Mouse (Mus musculus): ENCODE measurements around the gene Thap11. TPM values are rescaled to one million over a fixed set of nuclear protein-coding genes. Genes with fewer than 3 reads are reported as not detected.
A peak's percentile ranks its signal among the peaks of the same experiment; 100 is the strongest.
"Not testable (repeated sequence)": the region's sequence is repeated elsewhere in the genome, so short reads cannot be mapped to it uniquely, and the experiment has no call there.

The Thap11 gene
- total RNA-seq (2021), result 10 to 100 TPM; 32.1 to 34.2 TPM
- long read RNA-seq, transcript Thap11-201 (1 exons, 1,819 nt), result major isoform, 40 of 40 reads
- long read RNA-seq, partial matches to known transcripts, result 0 of 40 reads
- long read RNA-seq, other reads (novel, unspliced or antisense), result 0 of 40 reads

DNA sequence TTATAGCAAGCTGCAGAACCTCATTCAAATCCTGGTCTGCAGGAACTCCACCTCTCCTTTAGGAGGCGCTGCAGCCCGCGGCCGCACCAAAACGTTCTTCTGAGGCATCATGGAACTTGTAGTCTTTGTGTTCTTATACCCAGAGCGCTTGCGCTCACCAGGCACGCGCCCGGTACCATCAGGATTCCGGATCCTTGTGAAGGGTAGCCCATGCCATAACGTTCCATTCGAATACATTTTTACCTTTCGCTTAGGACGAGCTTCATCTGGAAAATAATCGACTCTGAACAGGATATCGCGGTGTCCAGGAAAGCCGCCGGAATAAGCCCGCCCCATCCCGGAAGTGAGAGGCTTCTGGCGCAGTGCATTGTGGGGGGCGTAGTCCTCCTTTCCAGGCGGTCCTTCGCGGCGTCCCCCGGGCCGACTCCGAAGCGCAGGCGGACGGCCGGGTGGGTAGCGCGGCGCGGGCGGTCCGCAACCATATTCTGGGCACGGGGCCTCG, at the start of gene Thap11:
Thap11 (plus strand) TSS at position 418 of the 502 bp plus-strand sequence.
- peak; percentile 91 to 93 for DNase-seq (ENCODE audit: low spot score in 2 of 2)

DNA sequence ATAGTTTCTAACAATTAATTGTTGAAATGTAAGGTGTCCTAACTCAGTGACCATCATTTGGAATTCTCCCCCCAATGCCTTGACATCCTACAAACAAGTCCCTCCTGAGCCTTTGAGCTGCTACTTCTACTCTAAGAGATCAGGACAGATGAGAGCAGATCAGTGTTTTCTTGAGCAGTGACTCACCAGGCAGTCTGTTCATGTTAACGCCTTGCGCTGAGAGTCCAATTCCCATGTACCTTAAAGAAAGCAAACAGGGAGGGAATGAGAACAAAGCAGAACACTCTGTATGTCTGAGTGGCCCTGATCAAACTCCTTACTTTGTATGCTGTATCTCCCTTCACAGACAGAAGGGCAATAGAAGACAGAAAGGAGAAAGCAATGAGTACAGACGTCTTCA, 49.6 kb upstream of the Thap11 start:
- no peak for DNase-seq (ENCODE audit: low spot score in 2 of 2)

DNA sequence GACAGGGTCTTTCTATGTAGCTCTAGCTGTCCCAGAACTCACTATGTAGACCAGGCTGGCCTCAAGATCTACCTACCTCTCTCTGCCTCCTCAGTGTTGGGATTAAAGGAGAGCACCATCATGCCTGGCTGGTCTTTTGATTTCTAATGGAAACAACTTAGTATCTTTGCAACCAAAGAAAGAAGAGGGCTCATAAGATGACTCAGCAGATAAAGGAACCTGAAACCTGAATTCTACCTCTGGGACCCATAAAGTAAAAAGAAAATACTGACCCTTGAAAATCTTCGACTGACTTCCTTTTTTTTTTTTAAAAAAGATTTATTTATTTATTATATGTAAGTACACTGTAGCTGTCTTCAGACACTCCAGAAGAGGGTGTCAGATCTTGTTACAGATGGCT, 49.0 kb upstream of the Thap11 start:
- DNase-seq (ENCODE audit: low spot score in 2 of 2), result no peak

DNA sequence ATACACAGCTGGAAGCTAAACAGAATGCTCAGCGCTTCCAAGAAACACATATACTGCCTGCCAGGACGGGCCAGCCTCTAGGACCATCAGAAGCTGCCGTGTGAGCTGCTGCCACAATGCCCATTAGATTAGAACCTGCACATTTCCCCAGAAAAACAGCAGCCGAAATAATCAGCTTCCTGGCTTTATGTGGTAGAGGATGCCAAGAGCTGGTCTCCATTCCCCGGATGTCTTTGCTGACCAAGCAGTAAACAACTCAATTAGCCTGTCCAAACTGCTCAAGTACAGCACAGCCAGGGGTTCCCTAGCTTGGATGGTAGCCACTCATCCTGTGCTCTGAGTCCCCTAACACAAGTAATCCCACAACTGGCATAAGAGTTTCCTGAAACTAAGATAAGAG, 47.2 kb upstream of the Thap11 start:
- DNase-seq (ENCODE audit: low spot score in 2 of 2), result no peak

DNA sequence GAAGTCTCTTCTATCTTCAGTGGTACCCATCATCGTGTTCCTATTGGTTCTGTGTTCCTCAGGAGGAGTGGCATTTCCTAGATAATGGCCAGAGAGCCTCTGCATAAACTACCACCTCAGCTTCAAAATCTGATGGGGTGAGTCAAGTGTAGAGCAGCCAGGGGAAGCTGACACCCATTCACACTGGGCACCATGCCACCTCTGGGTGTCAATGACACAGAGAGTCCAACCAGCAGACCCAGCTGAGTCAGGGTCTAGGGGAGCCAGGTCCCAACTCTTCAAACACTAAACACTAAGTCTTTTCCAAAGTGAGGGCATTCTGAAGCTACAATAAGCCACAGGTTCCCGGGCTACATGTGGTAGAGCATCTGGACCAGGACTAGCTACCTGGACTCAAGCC, 46.5 kb upstream of the Thap11 start:
- DNase-seq (ENCODE audit: low spot score in 2 of 2), result no peak

DNA sequence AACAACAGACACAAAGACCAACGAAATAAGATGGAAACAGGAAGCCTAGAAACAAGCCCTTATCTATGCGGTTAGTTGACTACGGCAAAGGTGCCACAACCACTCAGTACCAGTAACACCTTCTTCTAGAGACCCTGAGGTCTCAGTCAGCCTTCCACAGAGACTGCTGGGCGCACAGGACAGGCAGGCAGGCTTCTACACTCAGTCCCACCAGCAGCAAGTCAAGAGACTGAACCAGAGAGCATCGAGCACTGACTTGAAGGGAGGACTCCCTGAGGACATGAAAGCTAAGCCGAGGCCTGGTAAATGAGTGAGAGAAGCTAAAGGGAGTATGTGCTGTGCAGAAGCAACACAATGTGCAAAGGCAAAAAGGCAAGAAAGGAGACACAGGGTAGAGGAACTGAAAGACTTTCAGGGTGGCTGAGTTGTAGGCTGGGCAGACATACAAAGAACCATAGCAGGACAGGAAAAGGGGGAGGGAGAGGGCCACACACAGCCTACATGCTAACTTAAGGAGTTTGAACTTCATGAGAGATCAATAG, 44.6 kb upstream of the Thap11 start:
- DNase-seq (ENCODE audit: low spot score in 2 of 2), result no peak

DNA sequence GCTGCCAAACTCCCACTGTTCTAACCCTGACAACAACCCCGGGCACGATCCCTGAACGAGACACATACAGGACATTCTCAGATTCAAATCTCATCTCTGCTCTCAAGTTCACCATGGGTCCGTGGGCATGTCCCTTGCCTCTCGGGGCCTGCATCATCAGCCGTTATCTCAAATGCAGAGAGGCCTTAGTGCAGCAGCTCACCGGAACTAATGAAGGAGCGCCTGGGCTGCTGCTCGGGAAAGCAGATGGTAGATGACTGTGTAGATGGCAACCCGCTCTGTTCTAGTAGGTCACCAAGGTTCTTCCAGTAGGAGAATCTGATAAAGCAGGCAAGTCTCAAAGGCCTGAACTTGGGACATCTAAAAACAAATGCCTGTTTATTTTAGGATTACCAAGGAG, 43.9 kb upstream of the Thap11 start:
- no peak for DNase-seq (ENCODE audit: low spot score in 2 of 2)

DNA sequence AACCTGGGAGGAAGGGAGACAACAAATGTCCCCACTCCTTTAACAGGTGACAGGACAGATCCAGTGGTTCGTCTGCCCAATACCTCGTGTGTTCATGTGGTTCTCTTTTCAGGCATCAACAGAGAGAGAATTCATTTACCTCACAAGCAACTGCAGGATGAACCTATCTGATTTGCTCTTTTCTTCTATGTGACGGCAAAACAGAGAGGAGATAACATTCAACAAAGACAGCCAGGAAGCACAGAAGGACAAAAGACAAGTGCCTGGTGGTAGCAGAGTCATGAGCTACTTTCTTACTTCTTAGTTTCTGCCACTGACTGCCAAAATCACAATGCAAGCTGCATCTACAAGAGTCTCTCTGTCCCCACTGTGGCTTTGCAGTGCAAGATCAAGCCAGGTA, 43.4 kb upstream of the Thap11 start:
- no peak for DNase-seq (ENCODE audit: low spot score in 2 of 2)

DNA sequence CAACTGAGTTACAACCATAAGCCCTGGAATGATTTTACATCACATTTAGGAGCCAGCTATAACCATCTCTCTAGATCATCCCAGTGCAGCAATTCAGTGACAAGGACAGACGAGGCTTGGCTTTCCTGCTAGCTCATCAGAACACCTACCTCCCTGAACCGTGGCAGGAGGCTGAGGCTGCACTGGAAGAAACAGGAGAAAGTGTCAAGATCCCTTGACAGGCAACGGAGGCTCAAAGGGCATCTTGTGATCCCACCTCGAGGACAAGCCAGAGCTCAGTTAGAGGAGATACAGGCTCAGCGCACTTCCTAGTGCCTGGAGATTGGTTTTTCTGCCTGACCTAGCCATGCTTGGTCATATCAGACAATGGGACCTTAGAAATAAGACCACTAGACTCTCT, 42.4 kb upstream of the Thap11 start:
- no peak for DNase-seq (ENCODE audit: low spot score in 2 of 2)

DNA sequence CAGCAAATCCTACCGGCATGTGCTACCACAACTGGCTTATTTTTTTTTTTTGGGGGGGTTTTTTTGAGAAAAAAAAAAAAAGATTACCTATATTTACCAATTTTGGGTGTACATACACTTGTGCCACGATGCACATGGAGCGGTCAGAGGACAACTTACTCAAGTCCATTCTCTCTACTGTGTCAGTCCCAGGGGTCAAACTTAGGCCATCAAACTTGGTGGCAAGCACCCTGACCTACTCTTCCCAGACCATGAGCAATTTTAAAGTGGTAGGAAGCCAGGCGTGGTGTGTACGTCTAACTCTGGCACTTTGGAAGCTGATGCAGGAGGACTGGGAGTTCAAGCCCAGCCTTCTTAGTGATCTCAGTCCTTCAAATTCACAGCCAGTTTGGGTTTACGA, 41.7 kb upstream of the Thap11 start:
- DNase-seq (ENCODE audit: low spot score in 2 of 2), result no peak

DNA sequence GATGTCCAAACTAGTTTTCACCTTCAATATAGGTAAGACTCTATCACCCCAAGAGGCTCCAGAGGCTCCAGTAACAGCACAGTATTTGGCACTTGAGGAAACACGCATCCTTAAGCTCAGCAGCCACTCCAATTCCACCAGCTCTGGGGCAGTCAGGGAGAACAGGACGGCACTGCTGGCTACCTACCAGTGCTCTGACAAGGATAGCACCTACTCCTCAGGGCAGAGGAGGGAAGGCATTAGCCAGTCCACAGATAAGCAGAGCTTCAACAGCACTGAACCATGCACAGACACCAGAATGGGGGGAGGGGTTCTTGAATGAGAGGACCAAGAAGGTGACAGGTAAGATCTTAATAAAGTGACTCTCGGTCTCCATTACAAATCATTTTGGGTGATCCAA, 35.3 kb upstream of the Thap11 start:
- no peak for DNase-seq (ENCODE audit: low spot score in 2 of 2)

DNA sequence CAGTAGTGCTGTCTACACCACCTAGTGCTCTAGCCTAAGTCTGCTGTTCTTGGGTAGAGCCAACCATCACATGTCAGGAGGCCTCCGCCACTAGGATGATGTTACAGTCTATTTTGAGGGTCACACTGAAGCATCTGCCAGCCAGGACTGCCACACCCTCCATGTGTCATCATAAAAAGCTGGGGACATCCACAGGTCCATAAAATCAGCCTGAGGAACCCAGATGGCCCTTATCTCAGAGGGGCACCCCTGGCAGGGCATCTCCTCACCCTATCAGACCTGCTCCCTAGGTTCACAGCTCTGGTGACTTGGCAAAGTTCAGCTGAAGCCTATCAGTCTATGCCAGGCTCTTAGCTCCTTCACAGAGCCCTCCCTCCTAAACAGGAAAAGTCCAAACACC, 34.0 kb upstream of the Thap11 start:
- no peak for DNase-seq (ENCODE audit: low spot score in 2 of 2)

DNA sequence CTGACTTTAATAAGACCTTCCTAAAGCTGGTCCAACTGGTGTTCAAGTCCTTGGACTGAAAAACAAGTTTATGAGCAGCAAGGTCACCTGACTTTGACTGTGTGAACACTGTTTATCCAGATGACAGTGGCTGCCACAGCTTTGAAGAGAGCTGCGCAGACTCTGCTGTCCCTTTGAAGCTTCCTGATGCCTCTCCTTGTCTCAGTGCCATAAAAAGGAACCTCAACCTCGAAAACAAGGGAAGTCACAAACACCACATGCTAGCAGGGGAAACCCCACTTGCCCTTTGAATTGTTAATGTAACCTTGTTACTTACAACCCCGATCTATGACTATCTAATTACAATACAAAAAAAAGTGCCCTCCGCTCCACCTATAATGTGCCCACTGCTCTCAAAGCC, 29.4 kb upstream of the Thap11 start:
- DNase-seq (ENCODE audit: low spot score in 2 of 2), result no peak

DNA sequence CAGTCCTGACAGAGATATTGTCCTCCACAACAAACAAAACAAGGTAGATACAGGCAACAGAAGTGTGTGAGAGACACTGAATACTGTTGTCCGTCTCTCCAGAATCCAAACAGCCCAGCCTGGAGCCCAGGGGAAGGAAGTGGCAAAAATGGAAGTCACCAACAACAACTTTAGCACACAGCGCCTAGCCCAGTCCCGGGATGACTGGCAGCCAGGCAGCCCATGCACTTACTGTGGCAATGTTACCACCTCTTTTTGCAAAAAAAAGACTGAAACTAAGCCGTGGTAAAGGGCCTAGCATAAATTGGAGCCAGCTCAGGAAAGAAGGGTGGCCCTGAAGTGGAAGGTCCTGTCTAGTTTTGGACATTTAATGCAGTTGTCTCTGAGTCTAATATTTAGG, 28.6 kb upstream of the Thap11 start:
- no peak for DNase-seq (ENCODE audit: low spot score in 2 of 2)

DNA sequence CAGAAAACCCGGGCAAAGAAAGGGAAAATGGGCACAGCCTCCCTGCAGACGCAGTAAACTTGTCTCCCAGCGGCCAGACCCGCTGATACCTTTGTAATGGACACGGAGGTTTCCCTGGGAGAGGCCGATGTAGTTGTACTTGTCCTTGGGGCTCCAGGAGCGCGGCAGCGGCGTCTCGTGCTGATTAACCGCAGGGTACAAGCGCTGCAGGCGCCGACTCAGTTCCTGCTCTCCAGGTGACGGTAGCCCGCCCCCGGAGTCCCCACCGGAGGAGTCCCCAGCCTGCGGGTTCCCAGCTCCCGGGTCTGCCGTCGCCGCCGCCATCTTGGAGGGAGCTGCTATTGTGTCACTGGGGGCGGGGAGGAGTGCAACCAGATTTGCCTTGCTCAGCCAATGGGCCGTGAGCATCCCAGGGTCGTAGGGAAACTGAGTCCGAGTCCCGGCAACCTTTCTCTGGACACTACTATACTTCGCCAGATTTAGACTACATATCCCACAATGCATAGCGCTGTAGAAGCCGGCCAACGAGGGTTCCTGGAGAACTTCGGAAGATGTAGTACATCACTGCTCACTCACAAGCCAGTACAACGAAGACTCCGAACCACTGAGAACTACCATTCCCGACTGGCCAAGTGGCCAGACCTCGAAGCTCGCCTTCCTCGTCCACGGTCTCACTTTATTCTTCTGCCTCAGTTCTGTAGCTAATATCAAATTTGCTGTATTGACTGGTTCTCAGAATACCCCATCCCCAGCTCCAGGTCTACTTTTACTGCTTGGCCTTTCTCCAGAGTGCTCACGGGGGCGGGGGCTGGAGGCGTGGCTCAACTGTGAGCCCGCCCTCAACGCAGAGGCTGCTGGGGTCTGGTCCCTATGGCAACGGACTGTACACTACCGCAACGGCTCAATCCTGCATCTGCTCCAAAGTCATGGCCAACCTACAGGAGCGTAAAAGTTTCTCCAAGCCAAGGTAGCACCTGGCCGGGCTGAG, 27.8 kb upstream of the Thap11 start, which contains the start of the genes Ranbp10 and Tsnaxip1:
Ranbp10 (minus strand) TSS at position 490 of the 988 bp plus-strand sequence.
Tsnaxip1 (plus strand) TSS at position 871 of the 988 bp plus-strand sequence.
- DNase-seq (ENCODE audit: low spot score in 2 of 2), result peak; percentile 93 to 94

DNA sequence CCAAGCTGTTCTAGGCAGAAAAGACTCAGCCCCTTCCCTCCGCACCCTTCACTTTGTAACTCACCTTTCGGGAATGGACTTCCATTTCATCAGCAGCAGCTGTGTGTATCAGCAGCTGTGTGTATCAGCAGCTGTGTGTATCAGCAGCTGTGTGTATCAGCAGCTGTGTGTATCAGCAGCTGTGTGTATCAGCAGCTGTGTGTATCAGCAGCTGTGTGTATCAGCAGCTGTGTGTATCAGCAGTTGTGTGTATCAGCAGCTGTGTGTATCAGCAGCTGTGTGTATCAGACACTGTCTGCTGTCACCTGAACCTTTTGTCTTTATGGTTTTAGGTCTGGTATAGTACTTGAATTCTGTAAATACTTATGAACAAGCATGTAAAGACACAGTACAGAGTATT, 21.2 kb upstream of the Thap11 start:
- not testable (repeated sequence) for DNase-seq (ENCODE audit: low spot score in 2 of 2)

DNA sequence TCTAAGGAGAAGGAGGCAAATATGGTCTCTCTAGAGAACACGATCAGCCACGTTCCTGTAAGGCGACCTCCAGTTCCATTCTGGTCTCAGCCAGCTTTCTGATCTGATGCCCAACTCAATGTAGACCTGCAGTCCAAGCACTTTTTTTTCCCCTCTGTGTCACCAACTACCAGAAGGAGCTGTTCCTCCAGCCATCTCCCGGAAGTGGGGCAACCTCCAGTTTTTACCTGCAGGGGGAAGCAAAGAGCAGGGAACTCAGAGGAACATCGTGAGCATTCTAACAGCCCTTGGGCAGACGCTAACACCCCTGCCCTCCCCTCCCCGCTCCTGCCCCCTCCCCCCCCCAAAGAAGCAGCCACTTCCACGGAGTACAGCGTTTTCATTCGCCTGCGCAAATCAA, 19.6 kb upstream of the Thap11 start:
- DNase-seq (ENCODE audit: low spot score in 2 of 2), result peak; percentile 69 to 73

DNA sequence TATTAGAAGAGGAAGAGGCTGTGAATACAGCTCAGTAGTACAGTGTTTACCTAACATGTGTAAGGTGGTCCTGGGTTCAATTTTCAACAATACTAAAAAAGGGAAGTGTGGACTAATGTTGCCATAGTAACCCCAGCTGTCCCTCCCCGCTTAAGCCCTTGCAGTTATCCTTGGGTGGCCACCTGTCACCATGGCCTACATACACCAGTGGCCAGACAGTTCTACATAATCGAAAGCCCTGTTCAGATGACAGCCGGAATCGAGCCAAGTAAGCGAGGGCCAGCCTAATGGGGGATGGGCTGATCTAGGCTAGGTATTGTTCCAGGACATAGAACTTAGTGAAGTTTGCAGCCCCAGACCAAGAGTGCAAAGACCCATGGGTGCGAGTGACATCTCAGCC, 17.9 kb upstream of the Thap11 start:
- no peak for DNase-seq (ENCODE audit: low spot score in 2 of 2)

DNA sequence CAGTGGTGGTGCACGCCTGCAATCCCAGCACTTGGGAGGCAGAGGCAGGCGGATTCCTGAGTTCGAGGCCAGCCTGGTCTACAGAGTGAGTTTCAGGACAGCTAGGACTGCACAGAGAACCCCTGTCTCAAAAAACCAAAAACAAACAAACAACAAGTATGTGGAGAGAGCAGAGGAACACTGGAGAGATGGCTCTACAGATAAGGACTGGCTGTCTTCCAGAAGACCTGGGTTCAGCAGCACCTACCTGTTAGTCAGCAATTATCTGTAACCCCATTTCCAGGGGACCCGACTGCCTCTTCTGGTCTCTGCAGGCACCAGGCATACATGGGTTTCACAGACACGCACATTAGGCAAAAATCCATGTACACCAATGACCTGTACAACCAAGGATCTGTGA, 15.7 kb upstream of the Thap11 start:
- no peak for DNase-seq (ENCODE audit: low spot score in 2 of 2)

DNA sequence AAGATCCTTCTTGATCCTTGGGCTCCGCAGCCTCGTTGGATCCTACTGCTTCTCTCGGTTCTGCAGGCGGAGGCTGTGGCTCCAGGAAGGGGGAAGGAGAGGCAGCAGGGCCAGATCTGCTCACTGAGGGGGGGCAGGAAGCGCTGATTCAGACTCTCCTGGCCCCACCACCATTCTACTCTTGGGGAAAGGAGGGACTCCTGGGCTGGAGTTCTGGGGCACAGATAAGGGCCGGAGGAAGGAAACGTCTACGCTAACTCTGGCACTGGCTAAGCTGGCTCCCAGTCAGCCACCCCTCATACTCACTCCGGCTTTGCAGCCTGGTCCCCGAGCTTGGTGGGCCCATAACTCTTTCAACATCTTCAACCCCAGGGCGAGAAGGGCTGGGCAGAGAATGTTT, 8.3 kb upstream of the Thap11 start:
- no peak for DNase-seq (ENCODE audit: low spot score in 2 of 2)

DNA sequence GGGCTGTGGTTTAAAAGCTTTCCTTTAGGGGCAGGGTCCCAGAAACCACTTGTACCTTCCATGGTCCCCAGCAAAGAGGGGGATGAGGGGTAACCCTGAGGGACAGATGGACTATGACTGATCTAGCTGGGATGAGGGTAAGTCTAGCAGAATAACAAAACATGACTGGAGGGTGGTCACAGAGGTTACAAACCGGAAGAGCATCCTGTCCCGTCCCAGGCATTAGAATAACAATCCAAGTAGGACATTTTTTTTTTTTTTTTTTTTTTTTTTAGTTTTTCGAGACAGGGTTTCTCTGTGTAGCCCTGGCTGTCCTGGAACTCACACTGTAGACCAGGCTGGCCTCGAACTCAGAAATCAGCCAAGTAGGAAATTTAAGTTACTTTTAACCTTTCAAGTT, 4.9 kb upstream of the Thap11 start:
- DNase-seq (ENCODE audit: low spot score in 2 of 2), result no peak

DNA sequence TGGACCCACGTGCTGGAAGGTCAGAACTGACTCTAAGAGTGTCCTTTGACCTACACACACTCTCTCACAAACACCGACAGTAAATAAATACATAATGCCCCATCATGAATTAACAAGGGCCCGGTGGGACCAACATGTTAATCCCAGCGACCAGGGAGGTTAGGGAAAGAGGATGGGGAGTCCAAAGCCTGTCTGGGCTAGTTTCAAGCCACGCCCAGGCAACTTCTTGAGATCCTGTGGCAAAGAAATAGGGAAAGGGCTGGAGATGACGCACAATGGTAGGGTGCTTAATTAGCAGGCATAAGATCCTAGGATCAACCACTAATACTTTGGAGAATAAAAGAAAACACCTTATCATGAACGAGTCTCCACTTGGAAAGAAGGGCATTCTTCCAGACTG, 4.3 kb upstream of the Thap11 start:
- no peak for DNase-seq (ENCODE audit: low spot score in 2 of 2)
